Mouse (Mus musculus) midbrain, embryonic 10.5 days (tissue): ENCODE data around the gene Aknad1. TPM values are rescaled to one million over a fixed set of nuclear protein-coding genes. Genes with fewer than 3 reads are reported as not detected.

Source experiments
- DNase-seq: peaks from one replicate; pipeline ENCODE4 v3.0.0-alpha.2; 2017; ENCODE audit warnings: low spot score
- H3K27ac ChIP-seq: fragments of 300-500 bp; sonication (generic); replicated peaks from 2 replicates; pipeline ENCODE4 v1.5.1; 2016; ENCODE audit warnings: mild to moderate bottlenecking
- H3K27me3 ChIP-seq: fragments of 300-500 bp; sonication (generic); 2 replicates; pipeline ENCODE4 v1.6.1; 2016; ENCODE audit warnings: low read depth, mild to moderate bottlenecking; ENCODE audit not compliant: poor library complexity, severe bottlenecking
- H3K36me3 ChIP-seq: fragments of 300-500 bp; sonication (generic); 2 replicates; pipeline ENCODE4 v1.6.1; 2016; ENCODE audit warnings: mild to moderate bottlenecking, moderate library complexity
- H3K4me1 ChIP-seq: fragments of 300-500 bp; sonication (generic); 2 replicates; pipeline ENCODE4 v1.6.1; 2016
- H3K4me3 ChIP-seq: fragments of 300-500 bp; sonication (generic); 2 replicates; pipeline ENCODE4 v1.5.1; 2016; ENCODE audit warnings: mild to moderate bottlenecking, moderate library complexity
- H3K9me3 ChIP-seq: fragments of 300-500 bp; sonication (generic); replicated peaks from 2 replicates; pipeline ENCODE4 v1.6.1; 2016; ENCODE audit warnings: mild to moderate bottlenecking
- WGBS: fragments of 180-500 bp; shearing (Covaris S2); methylation state at CpG from one replicate; pipeline ENCODE4 v1.1.7; 2016; 5-methylcytosine and 5-hydroxymethylcytosine counted together
- polyA plus RNA-seq: library from polyadenylated mRNA; unstranded; fragments of >200 nt; fragmentation: Nextera tagmentation; extraction: Ambion mirVana; gene quantifications from 2 replicates; pipeline ENCODE4 v1.2.1, GENCODE M21; 2016

The Aknad1 gene
- polyA plus RNA-seq, 1 experiment from 2014 or later = not detected

GRCm38 (mm10) chr3:108778761-108779540, 39.5 kb downstream of the Aknad1 start:
- DNase-seq = no peak
- no peaks in the 10 kb centered on the region for H3K9me3 ChIP-seq
- H3K27me3 ChIP-seq = no peaks in the 10 kb centered on the region
- WGBS = 80% methylated on average over 4 of the region's 4 CpGs
- no peaks in the 10 kb centered on the region for H3K36me3 ChIP-seq
- no peak overlapping the region for H3K4me3 ChIP-seq
- H3K4me1 ChIP-seq = peaks cover 10% of the 10 kb centered on the region
- H3K27ac ChIP-seq = no peak overlapping the region

GRCm38 (mm10) chr3:108781238-108781883, 41.9 kb downstream of the Aknad1 start:
- no peak overlapping the region for H3K4me3 ChIP-seq
- peak overlapping the region; percentile 65; the same call in 1 of the 2 replicates for H3K27ac ChIP-seq
- no peaks in the 10 kb centered on the region for H3K27me3 ChIP-seq
- WGBS = 66% methylated on average over 10 of the region's 10 CpGs
- peaks cover 5% of the 10 kb centered on the region for H3K9me3 ChIP-seq
- DNase-seq = peak; percentile 16
- peaks cover 10% of the 10 kb centered on the region for H3K4me1 ChIP-seq
- no peaks in the 10 kb centered on the region for H3K36me3 ChIP-seq

- Histone ChIP-seq H3K36me3 (no peaks in the 10 kb centered on the region), H3K27ac (no peak overlapping the region), H3K27me3 (no peaks in the 10 kb centered on the region), H3K4me3 (no peak overlapping the region), H3K9me3 (peaks cover 5% of the 10 kb centered on the region), H3K4me1 (peaks cover 10% of the 10 kb centered on the region)
- WGBS = 90% methylated on average over 5 of the region's 5 CpGs
- DNase-seq = no peak
Observed at GRCm38 (mm10) chr3:108781884-108782270, 42.4 kb downstream of the Aknad1 start.

GRCm38 (mm10) chr3:108782364-108782895, 43.0 kb downstream of the Aknad1 start:
- Histone ChIP-seq H3K27me3 (no peaks in the 10 kb centered on the region), H3K9me3 (peaks cover 5% of the 10 kb centered on the region), H3K4me1 (peaks cover 10% of the 10 kb centered on the region), H3K36me3 (no peaks in the 10 kb centered on the region), H3K27ac (no peak overlapping the region), H3K4me3 (no peak overlapping the region)
- DNase-seq = no peak
- WGBS = 83% methylated on average over 6 of the region's 6 CpGs

- Histone ChIP-seq H3K4me3 (no peak overlapping the region), H3K27me3 (no peaks in the 10 kb centered on the region), H3K9me3 (peaks cover 5% of the 10 kb centered on the region), H3K4me1 (peaks cover 4% of the 10 kb centered on the region), H3K27ac (no peak overlapping the region), H3K36me3 (no peaks in the 10 kb centered on the region)
- WGBS = 77% methylated on average over 6 of the region's 6 CpGs
- no peak for DNase-seq
Observed at GRCm38 (mm10) chr3:108786520-108786919, 47.1 kb downstream of the Aknad1 start.

GRCm38 (mm10) chr3:108787754-108788454, 48.4 kb downstream of the Aknad1 start:
- H3K4me1 ChIP-seq = no peaks in the 10 kb centered on the region
- no peak overlapping the region for H3K4me3 ChIP-seq
- WGBS = 81% methylated on average over 12 of the region's 12 CpGs
- H3K36me3 ChIP-seq = peaks cover 8% of the 10 kb centered on the region
- peaks cover 5% of the 10 kb centered on the region for H3K9me3 ChIP-seq
- H3K27me3 ChIP-seq = no peaks in the 10 kb centered on the region
- no peak for DNase-seq
- no peak overlapping the region for H3K27ac ChIP-seq

- DNase-seq = no peak
- Histone ChIP-seq H3K4me1 (no peaks in the 10 kb centered on the region), H3K27ac (no peak overlapping the region), H3K36me3 (peaks cover 8% of the 10 kb centered on the region), H3K27me3 (no peaks in the 10 kb centered on the region), H3K9me3 (peaks cover 5% of the 10 kb centered on the region), H3K4me3 (no peak overlapping the region)
- 90% methylated on average over 4 of the region's 4 CpGs for WGBS
Observed at GRCm38 (mm10) chr3:108788455-108788794, 49.0 kb downstream of the Aknad1 start.

GRCm38 (mm10) chr3:108789299-108789698, 49.8 kb downstream of the Aknad1 start:
- 88% methylated on average over 5 of the region's 5 CpGs for WGBS
- Histone ChIP-seq H3K27ac (no peak overlapping the region), H3K4me3 (no peak overlapping the region), H3K36me3 (peaks cover 13% of the 10 kb centered on the region), H3K4me1 (no peaks in the 10 kb centered on the region), H3K9me3 (peaks cover 5% of the 10 kb centered on the region), H3K27me3 (no peaks in the 10 kb centered on the region)
- DNase-seq = no peak

GRCm38 (mm10) chr3:108790499-108790898, 51.0 kb downstream of the Aknad1 start:
- DNase-seq = no peak
- no peak overlapping the region for H3K27ac ChIP-seq
- no peak overlapping the region for H3K4me3 ChIP-seq
- no peaks in the 10 kb centered on the region for H3K27me3 ChIP-seq
- peaks cover 18% of the 10 kb centered on the region for H3K36me3 ChIP-seq
- WGBS = 87% methylated on average over 3 of the region's 3 CpGs
- H3K9me3 ChIP-seq = no peaks in the 10 kb centered on the region; the same call in 1 of the 2 replicates
- H3K4me1 ChIP-seq = no peaks in the 10 kb centered on the region

- Histone ChIP-seq H3K4me3 (no peak overlapping the region), H3K9me3 (no peaks in the 10 kb centered on the region), H3K27ac (no peak overlapping the region), H3K36me3 (peaks cover 24% of the 10 kb centered on the region), H3K27me3 (no peaks in the 10 kb centered on the region), H3K4me1 (no peaks in the 10 kb centered on the region)
- WGBS = 78% methylated on average over 7 of the region's 7 CpGs
- DNase-seq = no peak
Observed at GRCm38 (mm10) chr3:108791054-108791706, 51.7 kb downstream of the Aknad1 start.

GRCm38 (mm10) chr3:108792420-108792819, 53.0 kb downstream of the Aknad1 start:
- Histone ChIP-seq H3K27ac (no peak overlapping the region), H3K36me3 (peaks cover 30% of the 10 kb centered on the region), H3K4me3 (no peak overlapping the region), H3K4me1 (no peaks in the 10 kb centered on the region), H3K9me3 (no peaks in the 10 kb centered on the region), H3K27me3 (no peaks in the 10 kb centered on the region)
- DNase-seq = no peak

GRCm38 (mm10) chr3:108794780-108795179, 55.3 kb downstream of the Aknad1 start:
- H3K9me3 ChIP-seq = no peaks in the 10 kb centered on the region
- no peak overlapping the region for H3K27ac ChIP-seq
- no peaks in the 10 kb centered on the region for H3K4me1 ChIP-seq
- no peak overlapping the region for H3K4me3 ChIP-seq
- 96% methylated on average over 9 of the region's 9 CpGs for WGBS
- no peaks in the 10 kb centered on the region for H3K27me3 ChIP-seq
- DNase-seq = no peak
- H3K36me3 ChIP-seq = peaks cover 39% of the 10 kb centered on the region
